15 mouse cellular contexts compared by ENCODE assay signal in the genomic region with DNA sequence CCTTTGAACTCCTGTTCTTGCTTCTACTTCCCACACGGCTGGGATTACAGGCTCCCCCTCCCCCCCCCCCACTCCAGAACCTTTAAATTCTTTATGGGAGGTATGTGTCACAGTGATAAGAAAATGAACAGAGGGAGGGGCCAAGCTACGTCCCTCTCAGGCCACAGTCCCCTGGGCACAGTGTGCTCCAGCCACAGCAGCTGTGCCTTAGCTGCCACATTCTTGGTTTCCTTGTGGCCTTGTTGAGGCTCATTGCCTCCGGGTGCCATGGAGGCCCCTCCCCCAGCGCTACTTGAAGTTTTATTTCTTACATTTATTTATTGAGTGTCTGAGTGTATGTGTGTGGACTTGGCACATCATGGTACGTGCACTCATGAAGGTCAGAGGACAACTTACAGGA. TPM values are rescaled to one million over a fixed set of nuclear protein-coding genes. Genes with fewer than 3 reads are reported as not detected.
DNase-seq lines count a peak whose midpoint lies in the region; ATAC-seq lines count a peak whose summit lies in the region.
"Had no signal": no experiment of that assay in that cellular context is flagged by ENCODE, and none has a peak within 500 bp of the region (broad histone marks: within the 10 kb centered on the region; RNA-seq: fewer than 3 reads in every experiment).

No protein-coding gene starts in this region.

- no peak overlapping the region for H3K4me2 ChIP-seq in liver, embryonic 16.5 days (ENCODE audit: low read depth, low read length)
- H3K4me2 ChIP-seq: midbrain, embryonic 15.5 days; neural tube, embryonic 12.5 days had no signal

- no peaks in the 10 kb centered on the region for H3K36me3 ChIP-seq in megakaryocyte, embryonic 14.5 days (replicated peaks; ENCODE audit: low read length)
- no peaks in the 10 kb centered on the region for H3K36me3 ChIP-seq in liver, embryonic 16.5 days (ENCODE audit: control insufficient read depth, insufficient read depth)
- H3K36me3 ChIP-seq: embryonic facial prominence, embryonic 10.5 days; midbrain, embryonic 15.5 days; neural tube, embryonic 12.5 days had no signal

- peak overlapping the region; percentile 17; the same call in 1 of the 2 replicates for H3K9ac ChIP-seq in liver, embryonic 16.5 days (ENCODE audit: low read depth, low read length)
- H3K9ac ChIP-seq: midbrain, embryonic 15.5 days; neural tube, embryonic 12.5 days had no signal

- H3K27me3 ChIP-seq in megakaryocyte, embryonic 14.5 days (replicated peaks), result peaks cover 69% of the 10 kb centered on the region
- H3K27me3 ChIP-seq in liver, embryonic 16.5 days (ENCODE audit: control insufficient read depth, insufficient read depth, low read depth, low read length), result no peaks in the 10 kb centered on the region
- H3K27me3 ChIP-seq: midbrain, embryonic 15.5 days; neural tube, embryonic 12.5 days had no signal

- no peak for ATAC-seq in megakaryocyte, adult 5-6 weeks (ENCODE audit: poor library complexity, severe bottlenecking)
- peak; percentile 45; the same call in 1 of the 2 replicates for ATAC-seq in liver, embryonic 16.5 days (ENCODE audit: low read depth)
- ATAC-seq in inflammation-experienced regulatory T-cells, adult 6 months, result no peak
- ATAC-seq: hindbrain, embryonic 16.5 days; midbrain, embryonic 15.5 days had no signal

- H3K9me3 ChIP-seq in megakaryocyte, embryonic 14.5 days, result peaks cover 17% of the 10 kb centered on the region
- no peaks in the 10 kb centered on the region for H3K9me3 ChIP-seq in liver, embryonic 16.5 days (replicated peaks; ENCODE audit: control insufficient read depth, low read length)
- H3K9me3 ChIP-seq: midbrain, embryonic 15.5 days; neural tube, embryonic 12.5 days had no signal

- DNase-seq in heart, adult 11 months, result peak; percentile 91
- no peak for DNase-seq in heart, postnatal 25 days (ENCODE audit: low spot score)
- DNase-seq in gastrocnemius, postnatal 25 days, result no peak
- no peak for DNase-seq in right cerebral cortex, postnatal 10 days (ENCODE audit: low spot score in 2 of 2)
- DNase-seq: cerebellum, adult 9-10 months; thymus, postnatal 36 days had no signal

- H3K4me1 ChIP-seq in megakaryocyte, embryonic 14.5 days, result peaks cover 25% of the 10 kb centered on the region
- peaks cover 13% of the 10 kb centered on the region for H3K4me1 ChIP-seq in liver, embryonic 16.5 days (ENCODE audit: control insufficient read depth, low read depth, low read length)
- H3K4me1 ChIP-seq: embryonic facial prominence, embryonic 10.5 days; midbrain, embryonic 15.5 days; neural tube, embryonic 12.5 days had no signal

- WGBS in liver, embryonic 16.5 days (ENCODE audit: insufficient replicate concordance), result 25% methylated on average over 5 of the region's 5 CpGs

- H3K4me3 ChIP-seq in megakaryocyte, embryonic 14.5 days (replicated peaks), result peak overlapping the region; percentile 59
- H3K4me3 ChIP-seq in liver, embryonic 16.5 days (ENCODE audit: low read depth, low read length), result no peak overlapping the region
- H3K4me3 ChIP-seq: embryonic facial prominence, embryonic 10.5 days; layer of hippocampus, adult 2 months; midbrain, embryonic 15.5 days; neural tube, embryonic 12.5 days had no signal

- intact Hi-C loops in heart, postnatal 25 days (cut with DNase I), result loop anchor here (5.0 kb wide), 1 partner anchor 35 kb away; no protein-coding TSS in a partner anchor

- H3K27ac ChIP-seq in liver, embryonic 16.5 days (ENCODE audit: low read length), result no peak overlapping the region
- H3K27ac ChIP-seq: embryonic facial prominence, embryonic 10.5 days; layer of hippocampus, adult 2 months; midbrain, embryonic 15.5 days; neural tube, embryonic 12.5 days had no signal

RNA-seq across cellular contexts. Expression of a gene that starts 19.4 kb away (rescaled TPM):
- 100 to 1,000 TPM; 153 to 157 TPM for total RNA-seq in heart, postnatal 25 days (2021)
- 12.5 and 13.8 TPM in 2 replicates for polyA plus RNA-seq in megakaryocyte, embryonic 14.5 days (2012; ENCODE audit: insufficient read depth, low replicate concordance)
- 63.2 and 67.5 TPM in 2 replicates for total RNA-seq in megakaryocyte, adult 5-6 weeks (2015)
- 47.0 and 49.0 TPM in 2 replicates for total RNA-seq in megakaryocyte, adult 5-6 weeks (2017)
- 18.6 and 22.2 TPM in 2 replicates for polyA plus RNA-seq in liver, embryonic 16.5 days (2015; fragmentation: Nextera tagmentation; extraction: Ambion mirVana)
- 10 to 100 TPM; 50.5 to 71.4 TPM for total RNA-seq in gastrocnemius, postnatal 25 days (2021)
- 10 to 100 TPM in 2 of 3 experiments, 1 to 10 TPM in 1; 3.4 to 30.9 (median 14.7) TPM for polyA plus RNA-seq in inflammation-experienced regulatory T-cells, adult 6 months (2017; shearing (Covaris generic))

RNA-seq across cellular contexts. Expression of a gene that starts 42.5 kb away (rescaled TPM):
- total RNA-seq in heart, postnatal 25 days (2021), result 10 to 100 TPM; 30.5 to 39.7 TPM
- 3.8 TPM in 2 replicates for polyA plus RNA-seq in megakaryocyte, embryonic 14.5 days (2012; ENCODE audit: insufficient read depth, low replicate concordance)
- total RNA-seq in megakaryocyte, adult 5-6 weeks (2015), result 66.2 and 67.3 TPM in 2 replicates
- total RNA-seq in megakaryocyte, adult 5-6 weeks (2017), result 73.9 and 78.5 TPM in 2 replicates
- polyA plus RNA-seq in liver, embryonic 16.5 days (2015; fragmentation: Nextera tagmentation; extraction: Ambion mirVana), result 21.3 and 25.0 TPM in 2 replicates
- 10 to 100 TPM; 11.3 to 15.4 TPM for total RNA-seq in gastrocnemius, postnatal 25 days (2021)
- 10 to 100 TPM; 61.2 to 75.3 (median 62.6) TPM for polyA plus RNA-seq in inflammation-experienced regulatory T-cells, adult 6 months (2017; shearing (Covaris generic))
